Mouse (Mus musculus) granulocyte monocyte progenitor cell, adult 5-6 weeks (primary cell): ENCODE data around the gene Socs3. TPM values are rescaled to one million over a fixed set of nuclear protein-coding genes. Genes with fewer than 3 reads are reported as not detected.

Source experiments
- ATAC-seq: replicated peaks from 2 replicates; pipeline ENCODE4 v1.8.0; 2016; ENCODE audit warnings: mild to moderate bottlenecking, moderate TSS enrichment, inconsistent platforms; ENCODE audit not compliant: poor library complexity, severe bottlenecking
- total RNA-seq, 2 experiments: library from RNA; stranded (forward) in 1 of 2; stranded (reverse) in 1 of 2; fragments of 200-712, 200-1000 nt in 1 of 2; fragments of >200 nt in 1 of 2; fragmentation: Nextera tagmentation in 1 of 2; gene quantifications; 2 replicates each; pipeline ENCODE4 v1.2.3; 2014 to 2017

Socs3 gene
- total RNA-seq, 2 experiments from 2014 or later = 2.2 TPM; not detected in 1

DNA sequence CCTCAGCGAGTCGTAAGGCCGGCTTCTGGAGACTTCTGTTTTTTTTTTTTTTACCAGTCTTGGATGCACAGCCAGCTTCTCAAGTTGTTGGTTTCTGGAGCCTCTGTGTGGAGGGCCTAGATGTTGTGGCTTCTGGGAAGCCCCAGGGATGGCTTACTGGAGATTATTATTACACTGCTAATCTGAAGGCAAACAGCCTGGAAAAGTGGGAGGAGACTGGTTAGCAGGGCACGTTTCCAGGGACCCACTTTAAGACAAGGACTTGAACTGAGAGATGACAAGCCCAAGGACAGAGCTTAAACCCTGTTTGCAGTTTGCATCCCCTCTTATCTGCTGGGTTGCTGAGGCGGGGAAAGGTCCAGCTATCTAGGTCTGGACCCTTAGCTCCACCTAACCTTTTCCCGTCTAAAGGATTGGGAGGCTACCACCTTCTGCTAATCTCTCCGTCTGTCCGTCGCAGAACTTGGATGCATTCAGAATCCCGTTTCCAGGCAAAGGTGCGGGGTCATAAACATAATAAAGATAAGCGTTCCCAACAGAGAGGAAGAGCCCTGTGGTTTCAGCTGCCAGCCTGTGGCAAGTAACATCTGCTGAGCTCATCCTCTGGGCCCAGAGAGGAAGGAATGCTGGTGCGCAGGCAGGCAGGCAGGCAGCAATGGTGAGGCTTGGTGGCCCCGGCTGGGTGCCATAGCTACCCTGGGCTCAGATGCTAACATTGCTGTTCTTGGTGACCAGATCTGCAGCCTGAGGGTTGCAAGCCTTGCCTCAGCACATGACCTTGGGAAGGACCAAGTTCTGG lies 4.7 kb upstream of the Socs3 start:
- ATAC-seq = peak; percentile 59

DNA sequence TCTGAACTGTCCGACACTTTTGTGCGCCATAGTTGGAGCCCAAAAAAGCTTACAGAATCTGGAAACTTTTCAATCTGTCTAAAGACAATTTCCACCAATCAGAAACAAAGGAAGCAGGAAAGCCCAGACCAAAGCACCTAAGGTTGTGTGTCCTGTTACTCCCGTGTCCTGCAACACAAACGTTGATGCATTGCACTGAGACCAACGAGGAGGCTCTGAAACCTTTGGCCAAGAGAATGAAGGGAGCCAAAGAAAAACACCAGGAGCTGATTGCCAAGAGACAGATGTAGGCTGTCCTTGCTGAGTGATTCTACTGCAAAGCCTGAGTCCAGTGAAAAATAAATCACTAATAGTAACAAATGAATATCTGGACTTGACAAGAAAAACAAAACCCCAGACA lies 3.7 kb upstream of the Socs3 start:
- no peak for ATAC-seq

DNA sequence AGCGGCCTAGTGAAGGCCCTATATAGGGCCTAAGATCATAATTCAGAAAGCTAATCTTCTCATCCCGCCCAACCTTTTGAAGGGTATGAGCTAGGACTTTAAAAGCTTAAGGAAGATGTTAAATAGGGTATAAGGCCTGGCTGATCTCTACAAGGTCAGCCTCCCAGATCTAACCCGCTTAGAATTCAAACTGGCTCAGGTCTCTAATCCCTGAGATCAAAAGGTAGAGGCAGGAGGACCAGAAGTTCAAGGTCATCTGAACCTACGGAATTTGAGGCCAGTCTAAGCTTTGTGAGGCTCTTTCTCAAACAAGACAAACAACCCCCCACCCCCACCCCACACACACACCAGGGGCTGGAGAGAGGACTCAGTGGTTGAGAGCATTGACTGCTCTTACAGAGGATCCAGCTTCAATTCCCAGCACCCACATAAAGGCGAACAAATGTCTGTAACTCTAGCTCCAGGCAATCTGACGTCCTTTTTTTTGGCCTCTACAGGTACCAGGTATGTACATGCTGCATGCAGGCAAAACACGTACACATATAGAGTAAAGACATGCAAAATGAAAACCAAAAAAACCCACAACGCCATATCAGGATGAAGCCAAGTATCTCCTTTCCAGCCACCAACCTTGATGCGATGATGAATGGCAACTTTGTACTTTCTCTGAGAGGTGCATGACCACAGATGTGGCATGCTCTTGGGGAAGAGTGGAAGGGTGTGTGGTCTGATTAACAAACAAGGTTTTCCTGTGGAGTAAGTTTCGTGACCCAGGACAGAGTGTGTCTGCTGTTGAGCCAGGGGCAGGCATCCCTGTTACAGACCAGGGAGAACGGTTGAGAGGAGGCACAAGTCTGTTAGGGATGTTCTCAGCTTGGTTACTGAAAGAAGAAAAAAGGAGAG lies 3.1 kb upstream of the Socs3 start:
- no peak for ATAC-seq

DNA sequence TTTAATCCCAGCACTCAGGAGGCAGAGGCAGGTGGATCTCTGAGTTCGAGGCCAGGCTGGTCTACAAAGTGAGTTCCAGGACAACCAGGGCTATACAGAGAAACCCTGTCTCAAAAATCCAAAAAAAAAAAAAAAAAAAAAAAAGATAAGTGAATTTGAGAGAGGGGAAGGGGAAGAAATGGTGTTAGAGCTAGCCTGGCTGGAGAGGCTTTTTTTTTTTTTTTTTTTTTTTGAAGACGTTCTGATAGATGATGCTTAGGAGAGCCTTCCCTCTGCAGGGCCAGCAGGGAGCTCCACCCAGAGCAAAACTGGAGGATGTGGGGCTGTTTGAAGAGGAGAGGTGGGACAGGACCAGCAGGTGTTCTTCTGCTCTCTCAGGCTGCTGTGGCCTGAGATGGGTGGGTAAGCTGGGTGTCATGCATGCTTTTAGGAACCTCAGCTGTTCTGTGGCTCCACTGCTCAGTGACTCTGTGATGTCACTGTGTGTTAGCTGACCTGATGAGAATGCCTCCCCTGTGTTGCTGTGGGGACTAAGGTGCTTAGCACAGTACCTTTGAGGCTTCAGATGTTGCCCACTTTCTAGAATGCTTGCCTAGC lies 1.9 kb upstream of the Socs3 start:
- ATAC-seq = no peak

DNA sequence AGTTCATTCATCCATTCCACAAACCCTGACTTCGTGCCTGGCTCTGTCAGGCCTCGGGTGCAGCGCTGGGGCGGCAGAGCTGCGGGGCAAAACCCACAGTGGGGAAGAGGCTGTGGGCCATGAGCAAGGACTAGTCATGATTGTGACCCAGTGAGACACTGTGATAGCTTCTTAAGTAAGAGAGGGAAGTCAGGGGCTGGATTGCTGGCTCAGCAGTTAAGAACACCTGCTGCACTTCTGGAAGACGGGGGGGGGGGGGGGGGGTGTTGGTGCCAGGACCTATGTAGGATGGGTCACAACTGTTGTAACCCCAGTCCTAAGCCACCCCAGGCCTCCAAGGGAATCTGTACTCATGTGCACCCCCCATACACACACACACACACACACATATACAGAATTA lies 1.3 kb upstream of the Socs3 start:
- no peak for ATAC-seq

DNA sequence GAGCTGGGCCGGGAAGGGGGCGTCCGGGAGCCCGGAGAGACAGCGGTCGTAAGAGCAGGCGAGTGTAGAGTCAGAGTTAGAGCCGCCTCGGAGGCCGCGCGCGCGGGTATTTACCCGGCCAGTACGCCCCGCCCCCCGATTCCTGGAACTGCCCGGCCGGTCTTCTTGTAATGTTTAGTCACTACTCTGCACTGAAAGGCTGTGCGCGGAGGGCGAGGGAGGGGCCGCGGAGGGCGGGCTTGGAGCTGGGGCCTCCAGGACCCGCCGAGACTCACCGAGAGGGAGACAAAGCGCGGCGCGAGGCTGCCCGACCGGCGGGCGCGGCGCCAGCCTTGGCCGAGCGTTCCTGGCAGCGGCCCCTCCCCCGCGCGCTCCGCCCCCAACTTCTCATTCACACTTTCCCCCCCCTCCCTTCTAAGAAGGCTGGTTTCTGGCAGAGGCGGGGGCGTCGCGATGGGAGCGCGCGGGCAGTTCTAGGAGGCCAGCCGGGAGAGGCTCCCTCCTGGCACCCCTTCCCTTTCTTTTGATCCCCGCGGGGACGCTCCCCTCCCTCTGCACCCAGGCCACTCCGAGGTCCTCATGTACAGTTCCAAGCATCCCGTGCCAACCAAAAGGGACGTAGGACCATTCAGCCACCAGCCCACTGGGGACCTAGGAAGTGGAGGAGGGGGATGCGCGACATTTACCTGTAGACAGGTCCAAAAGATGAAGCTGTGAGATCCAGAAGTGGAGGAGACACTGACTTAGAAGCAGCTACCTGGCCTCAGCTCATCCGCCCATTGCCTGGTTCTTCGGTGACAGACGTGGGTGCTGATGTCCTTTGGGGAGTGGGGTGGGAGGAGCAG lies 525 bp downstream of the Socs3 start:
- ATAC-seq = peak; percentile 60

DNA sequence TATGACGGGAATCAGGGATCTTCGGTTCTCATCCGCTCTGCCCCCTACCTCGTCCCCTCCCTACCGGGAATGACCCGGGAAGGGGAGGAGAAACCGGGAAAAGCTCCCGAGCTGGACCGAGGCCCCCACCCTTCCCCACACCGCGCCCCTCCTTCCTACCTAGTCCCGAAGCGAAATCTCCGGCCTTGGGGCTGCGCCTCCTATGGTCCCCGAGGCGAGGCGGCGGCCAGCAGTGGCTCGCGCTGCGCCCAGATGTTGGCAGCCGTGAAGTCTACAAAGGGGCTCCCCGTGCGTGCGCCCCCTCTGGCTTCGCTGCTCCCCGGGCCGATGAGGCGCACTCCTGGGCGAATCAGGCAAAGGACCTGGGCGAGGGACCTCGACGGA lies 1.1 kb downstream of the Socs3 start:
- no peak for ATAC-seq

DNA sequence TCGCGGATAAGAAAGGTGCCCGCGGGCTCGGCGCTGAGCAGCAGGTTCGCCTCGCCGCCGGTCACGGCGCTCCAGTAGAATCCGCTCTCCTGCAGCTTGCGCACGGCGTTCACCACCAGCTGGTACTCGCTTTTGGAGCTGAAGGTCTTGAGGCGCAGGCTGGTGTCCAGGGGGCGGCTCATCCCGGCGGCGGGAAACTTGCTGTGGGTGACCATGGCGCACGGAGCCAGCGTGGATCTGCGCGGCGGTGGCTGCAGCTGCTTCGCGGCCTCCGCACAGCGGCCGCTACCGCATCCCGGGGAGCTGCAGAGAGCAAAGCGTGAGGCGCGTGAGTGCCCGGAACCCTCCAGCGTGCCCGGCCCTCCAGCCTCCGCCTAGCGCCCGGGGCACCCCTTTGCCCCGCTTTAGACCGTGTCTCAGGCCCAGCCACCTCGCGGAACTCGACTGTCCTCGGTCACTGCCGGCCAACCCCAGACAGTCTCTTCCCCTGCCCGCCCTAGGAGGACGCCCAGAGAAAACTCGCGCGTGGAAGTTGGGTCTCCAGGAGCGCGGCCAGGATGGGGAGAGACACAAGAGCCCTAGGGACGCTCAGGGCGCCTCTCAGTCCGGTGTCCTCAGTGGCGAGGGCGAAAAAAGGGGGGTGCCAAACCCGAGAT lies 1.7 kb downstream of the Socs3 start:
- no peak for ATAC-seq

DNA sequence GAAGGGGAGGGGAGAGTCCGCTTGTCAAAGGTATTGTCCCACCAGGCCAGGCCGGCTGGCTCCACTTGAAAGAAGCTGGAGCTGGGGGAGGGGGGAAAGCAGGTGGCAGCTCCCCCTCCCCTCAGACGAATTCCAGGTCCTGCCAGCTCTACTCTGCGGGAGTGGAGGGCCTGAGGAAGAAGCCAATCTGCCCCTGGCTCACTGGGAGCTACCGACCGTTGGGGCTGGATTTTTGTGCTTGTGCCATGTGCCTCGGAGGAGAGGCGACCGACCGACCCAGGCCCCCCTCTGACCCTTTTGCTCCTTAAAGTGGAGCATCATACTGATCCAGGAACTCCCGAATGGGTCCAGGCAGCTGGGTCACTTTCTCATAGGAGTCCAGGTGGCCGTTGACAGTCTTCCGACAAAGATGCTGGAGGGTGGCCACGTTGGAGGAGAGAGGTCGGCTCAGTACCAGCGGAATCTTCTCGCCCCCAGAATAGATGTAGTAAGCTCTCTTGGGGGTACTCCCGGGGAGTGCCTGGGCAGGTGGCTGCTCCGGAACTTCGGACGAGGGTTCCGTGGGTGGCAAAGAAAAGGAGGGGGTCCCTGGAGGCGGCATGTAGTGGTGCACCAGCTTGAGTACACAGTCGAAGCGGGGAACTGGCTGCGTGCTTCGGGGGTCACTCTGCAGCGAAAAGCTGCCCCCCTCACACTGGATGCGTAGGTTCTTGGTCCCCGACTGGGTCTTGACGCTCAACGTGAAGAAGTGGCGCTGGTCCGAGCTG lies 2.4 kb downstream of the Socs3 start:
- no peak for ATAC-seq

DNA sequence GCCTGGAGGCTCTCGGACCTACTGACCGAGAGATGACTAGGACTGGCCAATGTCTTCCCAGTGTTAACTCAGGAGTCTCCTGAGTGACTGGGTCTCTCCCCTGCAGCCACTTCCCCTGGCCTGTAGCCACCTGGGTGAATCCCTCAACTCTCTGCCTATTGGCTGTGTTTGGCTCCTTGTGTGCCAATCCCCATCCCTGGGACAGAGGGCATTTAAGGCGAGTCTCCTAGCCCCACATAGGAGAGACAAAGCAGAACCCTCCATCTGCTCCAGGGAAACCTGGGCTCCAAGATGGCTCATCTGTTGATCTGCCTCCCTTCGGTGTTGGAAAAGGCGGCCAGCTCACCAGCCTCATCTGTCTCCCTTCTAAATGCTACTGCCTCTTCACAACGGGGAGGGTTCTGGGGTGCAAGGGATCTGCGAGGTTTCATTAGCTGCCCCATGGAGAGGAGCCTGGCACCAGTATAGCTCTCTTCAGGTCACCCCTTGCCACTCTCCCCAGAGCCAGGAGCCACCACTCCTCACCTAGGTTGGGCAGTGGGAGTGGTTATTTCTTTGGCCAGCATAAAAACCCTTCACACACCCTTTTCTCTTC lies 3.2 kb downstream of the Socs3 start:
- no peak for ATAC-seq

DNA sequence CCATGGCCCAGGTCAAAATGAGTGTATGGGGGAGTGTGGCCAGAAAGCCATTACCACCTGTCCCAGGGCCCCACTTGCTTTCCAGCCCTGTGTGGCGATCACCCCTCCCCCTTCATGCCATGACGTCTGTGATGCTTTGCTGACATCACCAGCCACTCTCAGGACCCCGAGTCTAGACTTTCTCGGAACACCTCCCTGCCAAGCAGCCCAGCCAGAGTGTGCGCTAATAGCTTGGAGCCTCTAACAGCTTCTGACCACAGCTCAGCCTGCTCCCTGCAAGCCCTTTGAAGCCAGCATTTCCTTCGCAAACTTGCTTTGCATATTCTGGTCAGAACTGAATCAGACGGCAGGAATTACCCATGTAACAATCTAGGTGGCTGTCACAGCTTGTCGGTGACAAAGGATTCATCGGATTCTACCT lies 4.3 kb downstream of the Socs3 start:
- no peak for ATAC-seq

DNA sequence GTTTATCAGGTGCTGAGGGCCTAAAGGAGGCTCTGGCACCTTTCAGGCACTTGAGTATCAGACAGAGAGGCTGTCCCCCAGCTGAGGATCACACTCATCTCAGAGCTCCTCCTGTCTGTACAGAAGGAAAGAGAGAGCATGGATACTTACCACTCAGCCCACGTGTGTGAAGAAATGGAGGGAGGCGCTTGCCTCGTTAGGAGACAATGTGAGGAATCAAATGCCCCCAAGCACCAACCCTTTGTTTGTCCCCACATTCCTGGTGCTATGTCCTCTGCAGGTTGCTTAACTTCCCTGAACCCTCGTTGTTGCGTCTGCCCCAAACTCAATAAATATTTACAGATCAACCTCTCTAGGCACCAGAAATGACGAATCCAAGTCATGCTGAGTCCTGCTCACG lies 4.8 kb downstream of the Socs3 start:
- no peak for ATAC-seq

DNA sequence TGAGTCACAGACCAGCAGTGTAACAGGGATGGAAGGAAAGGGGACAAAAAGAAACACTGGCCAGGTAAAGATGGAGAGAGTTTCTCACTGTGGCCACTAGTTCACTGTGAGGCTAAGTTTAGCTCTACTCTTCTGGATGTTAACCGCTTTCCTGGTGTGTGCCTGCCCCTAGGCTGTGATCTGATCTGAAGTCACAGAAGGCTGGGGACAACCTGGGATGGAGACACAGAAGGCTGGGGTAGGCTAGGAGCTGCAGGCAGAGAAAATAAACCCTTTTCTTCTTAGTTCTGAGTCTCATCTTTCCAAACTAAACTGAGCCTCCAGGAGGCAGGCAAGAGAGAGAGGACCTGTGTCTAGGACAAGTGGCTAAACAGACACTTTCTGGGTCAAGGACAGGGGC lies 5.6 kb downstream of the Socs3 start:
- no peak for ATAC-seq

DNA sequence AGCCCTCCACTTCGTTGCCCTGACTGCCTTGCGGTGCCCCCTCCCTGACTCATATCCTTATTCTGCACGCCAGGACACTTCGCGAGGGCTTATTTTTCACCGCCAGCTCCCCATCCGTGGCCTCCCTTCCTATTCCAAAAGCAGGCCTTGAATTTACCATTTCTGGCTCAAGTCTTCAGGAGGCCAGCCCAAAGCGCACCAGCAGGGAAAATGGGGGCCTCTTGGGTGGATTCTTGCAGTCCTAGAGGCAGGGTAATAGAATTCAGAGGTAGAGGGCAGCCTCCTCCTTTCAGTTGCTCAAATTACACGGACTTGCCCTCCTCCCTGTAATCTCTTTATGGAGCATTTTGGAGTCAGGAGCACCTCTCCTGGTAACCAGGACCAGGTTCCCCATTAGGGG lies 6.0 kb downstream of the Socs3 start:
- no peak; the same call in 1 of the 2 replicates for ATAC-seq

DNA sequence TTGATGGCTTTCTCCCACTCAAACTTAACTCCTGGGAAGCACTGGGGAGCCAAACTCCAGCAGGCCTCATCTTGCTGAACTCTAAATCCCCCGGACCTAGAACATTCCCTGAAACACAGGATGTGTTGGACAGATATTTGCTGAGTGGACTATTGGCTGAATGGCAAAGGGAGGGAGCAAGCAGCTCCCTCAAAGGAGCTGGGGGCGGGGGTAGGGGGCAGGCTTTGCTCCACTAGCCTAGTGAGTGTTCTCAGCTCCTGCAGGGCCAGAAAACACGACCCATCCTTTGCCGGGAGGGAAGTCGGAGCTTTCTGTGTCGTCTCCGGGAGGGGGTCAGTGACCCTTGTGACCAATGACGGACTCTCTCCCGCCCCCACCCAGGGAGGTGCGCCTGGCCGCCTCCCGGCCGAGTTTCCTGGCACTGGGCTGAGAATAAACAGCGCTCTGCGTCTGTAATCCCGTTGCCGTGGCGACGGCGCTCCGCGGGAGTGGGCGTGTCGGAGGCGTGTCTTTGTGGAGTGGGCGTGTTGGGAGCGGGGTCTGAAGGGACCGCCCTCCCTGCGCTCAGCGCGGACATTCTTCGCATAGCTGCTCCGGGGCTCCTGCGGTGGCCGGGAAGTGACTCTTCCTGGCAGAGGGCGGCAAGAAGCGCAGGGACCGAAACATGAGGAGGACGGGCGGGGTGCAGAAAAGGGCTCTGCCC lies 6.6 kb downstream of the Socs3 start:
- ATAC-seq = peak; percentile 77

DNA sequence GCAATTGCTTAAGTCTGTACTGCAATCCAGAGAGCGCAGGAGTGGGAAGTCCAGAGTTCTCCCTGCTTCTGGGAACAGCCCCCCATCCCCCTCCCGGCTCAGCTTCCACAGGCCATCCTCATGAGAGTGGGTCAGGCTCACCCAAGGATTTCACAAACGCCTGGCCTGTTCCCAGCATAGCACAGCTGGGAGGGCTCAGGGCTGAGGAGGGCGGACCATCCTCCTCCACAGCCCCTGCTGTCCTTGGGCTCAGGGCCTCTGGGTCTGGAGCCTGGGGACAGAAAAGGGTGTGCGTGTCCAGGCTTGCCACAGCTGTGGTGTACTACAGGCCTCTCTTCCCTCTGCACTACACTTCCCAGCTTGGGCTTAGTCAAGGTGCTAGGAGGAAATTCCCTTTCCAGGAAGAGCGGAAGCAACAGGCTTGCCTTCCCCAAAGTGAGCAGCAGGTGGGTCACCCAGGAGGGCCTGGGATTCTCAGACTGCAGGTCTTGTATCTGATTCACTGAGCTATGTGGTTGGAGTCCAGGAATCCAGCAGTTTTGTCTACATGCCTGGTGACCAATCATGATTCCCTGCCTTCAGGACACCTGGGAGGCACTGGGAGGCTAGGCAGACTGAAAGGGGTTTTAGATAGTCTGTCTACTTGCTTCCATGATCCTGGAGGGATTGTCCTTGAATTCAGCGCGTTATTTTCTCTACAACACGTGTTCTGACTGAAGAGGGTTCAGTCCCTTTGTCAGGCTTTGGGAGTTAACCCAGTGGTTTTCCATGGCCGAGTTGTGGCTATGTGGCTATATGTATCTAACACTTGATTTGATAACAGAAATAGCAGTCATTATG lies 7.4 kb downstream of the Socs3 start:
- no peak for ATAC-seq

DNA sequence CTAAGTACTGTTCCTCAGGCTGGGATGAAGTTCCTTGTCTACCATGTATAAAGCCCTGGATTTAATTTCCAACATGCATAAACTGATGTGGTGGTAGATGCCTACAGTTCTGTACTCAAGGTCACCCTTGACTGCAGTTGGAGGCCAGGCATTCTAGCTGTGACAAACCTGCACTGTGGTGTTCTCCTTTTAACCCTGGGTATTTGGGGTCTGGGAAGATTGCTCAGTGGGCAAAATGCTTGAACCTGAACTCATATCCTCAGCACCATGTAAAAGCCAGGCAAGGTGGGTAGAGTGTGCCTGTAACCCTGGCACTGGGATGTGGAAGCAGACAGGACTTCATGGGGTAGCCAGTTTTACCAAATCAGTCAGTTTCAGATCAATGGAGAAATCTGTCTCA lies 9.2 kb downstream of the Socs3 start:
- ATAC-seq = no peak
